9 mouse cellular contexts compared by ENCODE assay signal in the genomic region with DNA sequence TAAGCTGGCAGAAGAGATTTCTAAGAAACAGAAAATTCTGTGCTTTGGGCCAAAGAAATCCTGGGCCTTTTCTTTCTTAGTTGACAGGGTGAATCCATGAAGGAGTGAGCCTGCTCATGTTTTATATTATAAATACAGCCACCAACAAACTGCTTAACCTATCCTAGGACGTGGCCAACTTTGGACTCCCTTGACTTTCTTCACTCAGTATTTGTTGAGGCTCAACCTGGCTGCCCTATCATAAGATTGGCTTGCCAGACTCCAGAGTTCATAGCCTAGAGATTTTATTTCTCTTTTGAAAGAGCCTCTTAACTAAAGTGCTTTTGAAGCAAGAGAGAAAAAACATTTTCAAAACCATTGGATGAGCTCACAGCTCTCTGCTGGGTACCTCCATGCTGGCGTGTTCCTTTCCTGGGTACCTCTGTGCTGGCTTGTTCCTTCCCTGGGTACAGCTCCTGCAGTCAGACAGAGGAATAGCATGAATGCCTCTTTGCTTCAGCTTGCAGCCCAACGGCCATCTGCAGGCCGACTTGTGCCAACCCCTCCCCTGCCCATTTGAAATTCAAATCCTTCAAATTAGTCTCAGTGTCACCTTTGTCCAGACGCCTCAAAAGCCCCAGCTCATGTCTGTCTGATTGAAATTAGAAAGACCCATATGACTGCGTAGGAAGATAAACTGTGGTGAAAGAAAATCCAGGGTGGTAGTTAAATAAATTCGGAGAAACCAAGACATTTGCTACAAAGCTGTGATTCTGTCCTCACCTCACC.
DNase-seq lines count a peak whose midpoint lies in the region; ATAC-seq lines count a peak whose summit lies in the region.
"Had no signal": no experiment of that assay in that cellular context is flagged by ENCODE, and none has a peak within 500 bp of the region (broad histone marks: within the 10 kb centered on the region; RNA-seq: fewer than 3 reads in every experiment).

No protein-coding gene starts in this region.

- H3K36me3 ChIP-seq in kidney, embryonic 14.5 days (ENCODE audit: control insufficient read depth, insufficient read depth, low read length), result no peaks in the 10 kb centered on the region
- H3K36me3 ChIP-seq: heart, embryonic 13.5 days had no signal

- intact Hi-C loops in left cerebral cortex, postnatal 36 days (cut with DNase I), result loop anchor here (10.0 kb wide), 1 partner anchor 54 kb away; no protein-coding TSS in a partner anchor

- ATAC-seq in kidney, embryonic 14.5 days (ENCODE audit: low FRiP score, low TSS enrichment), result no peak

- H3K9ac ChIP-seq in kidney, embryonic 14.5 days (ENCODE audit: low read depth, low read length), result no peak overlapping the region
- H3K9ac ChIP-seq: heart, embryonic 13.5 days had no signal

- 31% methylated on average over 7 of the region's 7 CpGs for WGBS in kidney, embryonic 14.5 days

- H3K4me3 ChIP-seq in kidney, embryonic 14.5 days (ENCODE audit: low read length), result no peak overlapping the region
- H3K4me3 ChIP-seq: heart, embryonic 13.5 days had no signal

- H3K4me1 ChIP-seq in kidney, embryonic 14.5 days (ENCODE audit: control insufficient read depth, insufficient read depth, low read length), result no peaks in the 10 kb centered on the region

- H3K4me2 ChIP-seq in kidney, embryonic 14.5 days (replicated peaks; ENCODE audit: low read depth, low read length), result no peak overlapping the region
- H3K4me2 ChIP-seq: heart, embryonic 13.5 days had no signal

- no peaks in the 10 kb centered on the region for H3K27me3 ChIP-seq in kidney, embryonic 14.5 days (ENCODE audit: control insufficient read depth, insufficient read depth, low read length)
- H3K27me3 ChIP-seq: heart, embryonic 13.5 days had no signal

- no peak overlapping the region for H3K27ac ChIP-seq in kidney, embryonic 14.5 days (ENCODE audit: low read depth, low read length)
- H3K27ac ChIP-seq: heart, embryonic 13.5 days had no signal

- peak; percentile 24 for DNase-seq in kidney, adult 11 months
- peak; percentile 11 for DNase-seq in kidney, adult 9 months
- DNase-seq in left cerebral cortex, postnatal 36 days (ENCODE audit: low spot score in 2 of 2), result peak; percentile 59 to 74
- DNase-seq in right cerebral cortex, postnatal 4 days, result peak; percentile 39
- DNase-seq in lung, postnatal 4 days, result no peak
- DNase-seq in ovary, postnatal 36 days (ENCODE audit: low spot score), result no peak
- no peak for DNase-seq in cerebellum, adult 18-20 months

- no peaks in the 10 kb centered on the region for H3K9me3 ChIP-seq in kidney, embryonic 14.5 days (ENCODE audit: control insufficient read depth, low read length)
- H3K9me3 ChIP-seq: heart, embryonic 13.5 days had no signal

Comparison
In these comparisons a context has a peak if more than half of its experiments do, and no peak if none do; other contexts are left out.
1. DNase-seq: peak in kidney, adult 11 months (single experiment), kidney, adult 9 months (single experiment), left cerebral cortex, postnatal 36 days (2 of 2) and right cerebral cortex, postnatal 4 days (single experiment); none in lung, postnatal 4 days (0 of 2), ovary, postnatal 36 days (single experiment) and cerebellum, adult 18-20 months (0 of 2).